Mouse (Mus musculus) thymus, adult 2 months (tissue): ENCODE measurements around the gene Dhdds. TPM values are rescaled to one million over a fixed set of nuclear protein-coding genes. Genes with fewer than 3 reads are reported as not detected.
A peak's percentile ranks its signal among the peaks of the same experiment; 100 is the strongest.

Experiments used
- DNase-seq: peaks from one replicate; pipeline ENCODE4 v3.0.0; 2021
- H3K27ac ChIP-seq: fragments of 200-500 bp; 2 replicates; pipeline ENCODE4 v1.5.1; 2012; ENCODE audit warnings: low read length, control low read depth; ENCODE audit not compliant: control insufficient read depth, insufficient read depth
- H3K27me3 ChIP-seq: fragments of 200-500 bp; 2 replicates; pipeline ENCODE4 v1.6.1; 2012; ENCODE audit warnings: mild to moderate bottlenecking, low read length, moderate library complexity, mixed read lengths; ENCODE audit not compliant: control insufficient read depth, insufficient read depth
- H3K36me3 ChIP-seq: fragments of 200-500 bp; 2 replicates; pipeline ENCODE4 v1.6.1; 2012; ENCODE audit warnings: mild to moderate bottlenecking, low read length, moderate library complexity; ENCODE audit not compliant: control insufficient read depth, insufficient read depth
- H3K4me1 ChIP-seq: fragments of 200-500 bp; replicated peaks from 2 replicates; pipeline ENCODE4 v1.6.1; 2012; ENCODE audit warnings: low read length; ENCODE audit not compliant: control insufficient read depth, insufficient read depth
- H3K4me3 ChIP-seq: fragments of 200-500 bp; 2 replicates; pipeline ENCODE4 v1.5.1; 2012; ENCODE audit warnings: mild to moderate bottlenecking, low read length, control low read depth, moderate library complexity; ENCODE audit not compliant: control insufficient read depth, insufficient read depth
- CTCF ChIP-seq: fragments of 200-500 bp; IDR thresholded peaks from 2 replicates; pipeline ENCODE4 v1.5.1; 2012; ENCODE audit warnings: mild to moderate bottlenecking, control low read depth, low read length, moderate library complexity, borderline replicate concordance; ENCODE audit not compliant: control insufficient read depth, poor library complexity, insufficient read depth; ENCODE audit errors: extremely low read depth
- POLR2A ChIP-seq: fragments of 200-500 bp; IDR thresholded peaks from 2 replicates; pipeline ENCODE4 v1.6.1; 2012; ENCODE audit warnings: mild to moderate bottlenecking, low read length, control low read depth, moderate library complexity; ENCODE audit not compliant: control insufficient read depth, poor library complexity, insufficient read depth; ENCODE audit errors: extremely low read depth
- WGBS: fragments of 180-500 bp; shearing (Covaris S2); methylation state at CpG from one replicate; pipeline ENCODE4 v1.1.7; 2018; 5-methylcytosine and 5-hydroxymethylcytosine counted together
- polyA plus RNA-seq: library from polyadenylated mRNA; depleted of rRNA; stranded (reverse); fragments of >200 nt; gene quantifications from 2 replicates; pipeline ENCODE4 v1.2.3, GENCODE M21; 2012

The Dhdds gene
- polyA plus RNA-seq, 1 experiment = 32.1 TPM

DNA sequence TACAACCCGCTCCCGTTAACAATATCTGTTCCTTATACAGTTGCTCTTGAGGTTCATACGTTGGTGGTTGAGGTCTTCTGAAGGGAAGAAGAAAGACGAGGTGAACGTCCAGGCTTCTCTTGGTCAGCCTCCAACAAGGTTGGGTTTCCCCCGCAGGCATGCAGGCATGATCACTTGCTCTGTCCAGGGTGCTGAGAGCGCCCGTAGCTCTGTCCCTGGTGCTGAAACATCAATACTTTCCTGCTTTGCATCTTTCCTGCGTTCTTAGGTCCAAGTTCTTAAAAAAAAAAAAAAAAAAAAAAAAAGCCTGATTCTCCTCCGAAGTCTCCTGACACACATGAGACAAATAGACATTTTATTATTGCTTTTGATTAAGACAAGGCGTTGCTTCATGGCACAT, 19.9 kb upstream of the Dhdds start:
- DNase-seq = peak; percentile 73
- 6% methylated on average over 11 of the region's 11 CpGs for WGBS
- no peaks in the 10 kb centered on the region for H3K4me1 ChIP-seq
- no peak overlapping the region for H3K27ac ChIP-seq
- no peaks in the 10 kb centered on the region for H3K36me3 ChIP-seq
- H3K27me3 ChIP-seq = peaks cover 17% of the 10 kb centered on the region
- H3K4me3 ChIP-seq = no peak overlapping the region
- TF ChIP-seq CTCF (no peak), POLR2A (no peak)

DNA sequence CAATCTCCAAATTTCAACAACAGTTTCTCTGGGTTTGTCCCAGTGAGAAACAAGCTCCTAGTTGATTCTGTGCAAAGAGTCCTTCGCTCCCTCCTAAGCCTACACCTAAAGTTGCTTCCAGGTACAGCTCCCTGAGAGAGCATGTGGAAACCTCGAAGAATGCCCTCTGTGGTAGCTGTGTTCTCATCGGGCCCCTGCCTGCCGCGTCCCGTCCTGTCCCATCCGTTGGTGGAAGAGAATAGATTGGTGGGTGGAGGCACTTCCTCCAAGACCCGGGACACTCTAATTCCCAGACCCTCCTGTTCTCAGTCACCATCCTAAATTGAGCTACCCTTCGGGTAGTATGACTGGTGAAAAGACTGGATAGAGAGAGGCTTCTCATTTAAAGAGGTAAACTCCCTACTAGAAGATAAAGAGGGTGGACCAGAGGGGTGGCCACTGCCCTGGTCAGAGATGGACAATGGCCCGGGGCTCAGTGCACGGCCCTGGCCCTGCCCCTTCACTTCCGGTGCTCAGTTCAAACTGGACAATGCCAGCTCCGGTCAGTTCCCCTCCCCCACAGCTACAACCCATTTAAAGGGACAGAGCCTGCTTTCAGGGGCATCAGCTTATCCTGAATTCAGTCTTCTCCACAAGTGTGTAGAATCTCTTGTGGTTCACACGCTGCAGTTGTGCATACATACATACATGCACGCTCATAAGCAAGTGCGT, 19.1 kb upstream of the Dhdds start:
- Histone ChIP-seq H3K36me3 (no peaks in the 10 kb centered on the region), H3K4me1 (no peaks in the 10 kb centered on the region), H3K27ac (no peak overlapping the region), H3K27me3 (peaks cover 17% of the 10 kb centered on the region), H3K4me3 (no peak overlapping the region)
- no peak for DNase-seq
- 7% methylated on average over 16 of the region's 16 CpGs for WGBS
- TF ChIP-seq CTCF (no peak), POLR2A (no peak)

DNA sequence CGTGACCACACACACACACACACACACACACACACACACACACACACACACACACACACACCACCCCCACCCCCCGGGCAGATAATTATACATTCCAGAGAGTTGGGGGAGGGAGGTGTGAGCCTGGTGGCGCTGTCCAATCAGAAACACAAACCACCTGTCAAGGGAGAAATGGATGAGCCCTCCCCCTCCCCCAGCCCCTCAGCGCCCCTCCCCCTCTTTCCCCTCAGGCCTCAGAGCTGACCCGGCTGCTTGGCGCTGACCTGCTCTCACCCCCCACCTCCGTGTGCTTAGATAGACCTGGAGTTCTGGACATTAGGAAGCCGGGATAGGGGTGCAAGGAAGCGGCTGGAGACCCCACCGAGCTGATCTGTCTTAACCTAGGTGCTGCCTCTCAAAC, 18.5 kb upstream of the Dhdds start:
- Histone ChIP-seq H3K27me3 (peaks cover 17% of the 10 kb centered on the region), H3K4me1 (no peaks in the 10 kb centered on the region), H3K36me3 (no peaks in the 10 kb centered on the region), H3K4me3 (no peak overlapping the region), H3K27ac (no peak overlapping the region)
- 8% methylated on average over 9 of the region's 10 CpGs for WGBS
- DNase-seq = no peak
- TF ChIP-seq CTCF (no peak), POLR2A (no peak)

DNA sequence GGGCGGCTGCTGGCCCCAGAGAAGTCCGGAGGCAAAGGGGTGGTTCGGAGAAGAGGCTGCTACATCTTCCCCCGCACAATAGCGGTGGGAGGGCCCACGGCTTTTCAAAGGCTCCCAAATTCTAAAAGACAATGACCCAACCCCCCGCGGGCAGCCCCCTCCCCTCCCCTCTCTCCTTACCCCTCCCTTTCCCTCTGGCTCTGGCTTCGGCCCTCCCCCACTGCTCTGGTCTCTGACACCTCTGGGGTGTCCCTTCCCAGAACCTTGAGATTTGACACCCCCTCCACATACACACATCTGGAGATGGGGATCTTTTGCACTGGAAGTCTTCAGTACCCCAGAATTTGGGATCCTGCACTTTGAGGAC, 18.0 kb upstream of the Dhdds start, which contains the start of gene Lin28a:
Gene Lin28a (minus strand): TSS at position 63 of the 367 bp plus-strand sequence.
- H3K4me1 ChIP-seq = no peaks in the 10 kb centered on the region
- DNase-seq = no peak
- TF ChIP-seq POLR2A (no peak), CTCF (no peak)
- peaks cover 17% of the 10 kb centered on the region for H3K27me3 ChIP-seq
- no peaks in the 10 kb centered on the region for H3K36me3 ChIP-seq
- WGBS = 6% methylated on average over 9 of the region's 9 CpGs
- no peak within 1 kb of the TSS for H3K27ac ChIP-seq
- H3K4me3 ChIP-seq = no peak within 1 kb of the TSS

DNA sequence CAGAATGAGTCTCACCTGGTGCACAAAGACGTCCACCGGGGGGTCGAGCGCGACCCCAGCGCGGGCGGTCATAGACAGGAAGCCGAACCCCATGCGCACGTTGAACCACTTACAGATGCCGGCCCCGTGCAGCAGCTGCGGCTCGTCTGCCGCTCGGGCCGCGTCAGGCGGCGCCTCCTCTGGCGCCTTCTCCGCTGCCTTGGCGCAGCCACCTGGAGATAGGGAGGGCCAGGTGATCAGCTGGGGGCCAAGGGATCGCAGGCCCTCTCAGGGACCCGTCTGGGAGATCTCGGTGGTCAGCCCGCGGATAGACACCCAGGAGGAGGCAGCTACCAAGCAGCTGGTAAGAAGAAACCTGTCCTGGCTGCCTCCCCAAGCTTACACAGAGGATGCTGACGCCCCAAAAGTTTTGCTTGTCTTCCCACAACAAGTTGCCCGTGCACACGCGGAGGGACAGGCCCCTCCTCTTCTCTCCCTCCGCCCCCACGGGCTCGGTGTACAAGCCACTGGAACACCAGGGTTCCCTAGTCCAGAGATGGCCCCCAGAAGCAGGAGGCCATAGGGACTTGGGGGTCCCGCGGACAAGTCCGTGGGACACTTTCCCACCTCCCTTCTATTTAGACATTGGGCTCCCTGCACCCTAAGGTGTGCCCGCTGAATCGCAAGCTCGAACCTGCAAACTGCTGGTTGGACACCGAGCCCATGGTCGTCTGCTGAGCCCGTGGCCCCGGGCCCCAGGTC, 17.5 kb upstream of the Dhdds start:
- peaks cover 17% of the 10 kb centered on the region for H3K27me3 ChIP-seq
- no peak overlapping the region for H3K4me3 ChIP-seq
- WGBS = 1% methylated on average over 46 of the region's 46 CpGs
- no peaks in the 10 kb centered on the region for H3K4me1 ChIP-seq
- no peaks in the 10 kb centered on the region for H3K36me3 ChIP-seq
- H3K27ac ChIP-seq = no peak overlapping the region
- TF ChIP-seq POLR2A (no peak), CTCF (no peak)
- DNase-seq = no peak

DNA sequence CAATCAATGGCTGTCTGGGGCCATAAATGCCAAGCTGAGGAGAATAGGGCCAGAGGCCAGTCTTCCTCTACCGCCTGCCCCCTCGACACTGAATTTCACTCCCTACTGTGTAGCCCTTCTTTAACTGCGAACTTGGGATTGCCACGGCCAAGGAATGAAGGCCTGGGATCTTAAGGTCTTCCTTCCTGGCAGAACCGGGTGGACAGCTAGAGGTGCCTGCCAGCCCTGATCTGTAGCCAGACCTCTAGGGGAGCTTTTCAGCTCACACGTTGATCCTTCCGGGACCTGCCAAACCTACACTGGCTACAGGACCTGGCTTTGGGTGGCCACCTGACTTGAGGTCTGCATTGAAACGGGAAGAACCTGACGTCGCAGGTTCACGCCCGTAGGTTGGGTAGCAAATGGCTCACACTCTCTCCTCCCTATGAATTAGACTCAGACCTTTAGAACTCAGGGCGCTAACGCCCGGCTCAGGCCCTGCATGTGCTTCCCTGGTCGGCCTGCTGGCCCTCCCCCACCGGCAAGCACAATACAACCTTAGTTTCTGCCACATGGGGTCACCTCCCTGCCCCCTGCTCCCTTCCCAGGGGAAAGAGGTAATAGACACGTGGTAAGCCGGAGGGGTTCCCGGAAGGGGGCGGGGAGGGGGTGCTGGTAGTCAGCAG, 16.6 kb upstream of the Dhdds start:
- H3K27me3 ChIP-seq = peaks cover 17% of the 10 kb centered on the region
- DNase-seq = no peak
- H3K36me3 ChIP-seq = no peaks in the 10 kb centered on the region
- no peaks in the 10 kb centered on the region for H3K4me1 ChIP-seq
- H3K27ac ChIP-seq = no peak overlapping the region
- TF ChIP-seq POLR2A (no peak), CTCF (peak; percentile 14; the same call in 1 of the 2 replicates)
- WGBS = 9% methylated on average over 21 of the region's 21 CpGs
- no peak overlapping the region for H3K4me3 ChIP-seq
